Mouse (Mus musculus) liver, embryonic 14.5 days (tissue): Measurements from ENCODE around the gene Tbx2. TPM values are rescaled to one million over a fixed set of nuclear protein-coding genes. Genes with fewer than 3 reads are reported as not detected.

Experiments
- ATAC-seq: fragments of 200-750 bp; cut with Nextera tagmentation; 2 replicates; pipeline ENCODE4 v1.8.0; 2017; ENCODE audit warnings: moderate number of reproducible peaks, mild to moderate bottlenecking, moderate library complexity; ENCODE audit not compliant: insufficient read depth
- DNase-seq, 3 experiments: peaks; one replicate each; pipeline ENCODE4 v3.0.0-alpha.2; 2012 to 2013; ENCODE audit warnings: low read depth in 3 of 3, low spot score in 3 of 3
- H3K27ac ChIP-seq: fragments of 300-500 bp; sonication (generic); 2 replicates; pipeline ENCODE4 v1.5.1; 2014; ENCODE audit warnings: moderate library complexity, mild to moderate bottlenecking, control low read depth, inconsistent platforms
- H3K27me3 ChIP-seq: fragments of 300-500 bp; sonication (generic); 2 replicates; pipeline ENCODE4 v1.6.1; 2014; ENCODE audit warnings: mild to moderate bottlenecking, low read length, moderate library complexity; ENCODE audit not compliant: control insufficient read depth, insufficient read depth
- H3K36me3 ChIP-seq: fragments of 300-500 bp; sonication (generic); replicated peaks from 2 replicates; pipeline ENCODE4 v1.6.1; 2014; ENCODE audit warnings: low read depth; ENCODE audit not compliant: control insufficient read depth, insufficient read depth
- H3K4me1 ChIP-seq, 2 experiments: fragments of 200-500 bp in 1 of 2; fragments of 300-500 bp in 1 of 2; sonication (generic) in 1 of 2; replicated peaks; 2 replicates each; pipeline ENCODE4 v1.6.1; 2012 to 2014; ENCODE audit warnings: antibody characterized with exemption in 1 of 2, inconsistent platforms in 1 of 2, low read length in 1 of 2; ENCODE audit not compliant: control insufficient read depth in 2 of 2, insufficient read depth in 2 of 2
- H3K4me2 ChIP-seq: fragments of 300-500 bp; sonication (generic); 2 replicates; pipeline ENCODE4 v1.6.1; 2014; ENCODE audit warnings: low read depth, mild to moderate bottlenecking, control low read depth, moderate library complexity
- H3K4me3 ChIP-seq, 2 experiments: fragments of 200-500 bp in 1 of 2; fragments of 300-500 bp in 1 of 2; sonication (generic) in 1 of 2; 2 replicates each; pipeline ENCODE4 v1.5.1; 2012 to 2014; ENCODE audit warnings: low read depth in 2 of 2, low read length in 2 of 2, mild to moderate bottlenecking in 2 of 2, control low read depth in 1 of 2, inconsistent platforms in 1 of 2, moderate library complexity in 1 of 2; ENCODE audit not compliant: insufficient read depth in 1 of 2
- H3K9ac ChIP-seq: fragments of 300-500 bp; sonication (generic); replicated peaks from 2 replicates; pipeline ENCODE4 v1.6.1; 2014; ENCODE audit warnings: mild to moderate bottlenecking, control low read depth, moderate library complexity
- H3K9me3 ChIP-seq: fragments of 300-500 bp; sonication (generic); 2 replicates; pipeline ENCODE4 v1.6.1; 2016; ENCODE audit warnings: low read length, mixed read lengths; ENCODE audit not compliant: control insufficient read depth
- CTCF ChIP-seq: IDR thresholded peaks from 2 replicates; pipeline ENCODE4 v1.5.1; 2016; ENCODE audit warnings: antibody characterized with exemption, low read depth, control low read depth
- EP300 ChIP-seq: IDR thresholded peaks from 2 replicates; pipeline ENCODE4 v1.6.1; 2016; ENCODE audit warnings: antibody characterized with exemption, low read depth
- WGBS: fragments of 180-500 bp; shearing (Covaris S2); extraction: QIAGEN DNeasy Blood & Tissue Kit; methylation state at CpG from one replicate; pipeline ENCODE4 v1.1.7; 2014; ENCODE audit not compliant: insufficient replicate concordance; 5-methylcytosine and 5-hydroxymethylcytosine counted together
- polyA plus RNA-seq, 2 experiments: library from polyadenylated mRNA; depleted of rRNA in 1 of 2; stranded (reverse) in 1 of 2; unstranded in 1 of 2; fragments of >200 nt; fragmentation: Nextera tagmentation in 1 of 2; extraction: Ambion mirVana in 1 of 2; gene quantifications; 2 replicates each; pipeline versions ENCODE4 v1.2.1 to v1.2.3; 2012 to 2014

The Tbx2 gene
- polyA plus RNA-seq, 2 experiments: 0.15 to 0.97 TPM

- Histone ChIP-seq H3K9ac (no peak overlapping the region), H3K4me3 (no peak overlapping the region), H3K27ac (no peak overlapping the region), H3K27me3 (peaks cover 99% of the 10 kb centered on the region), H3K4me2 (no peak overlapping the region), H3K4me1 (no peaks in the 10 kb centered on the region), H3K36me3 (no peaks in the 10 kb centered on the region), H3K9me3 (no peaks in the 10 kb centered on the region)
- no peak for TF ChIP-seq CTCF
- no peak for TF ChIP-seq EP300
- no peak for DNase-seq
- 6% methylated on average over 47 of the region's 47 CpGs for WGBS
- ATAC-seq: no peak
Observed at GRCm38 (mm10) chr11:85889730-85890562, 57.6 kb downstream of the Tbx2 start.

GRCm38 (mm10) chr11:85890563-85890845 lies 58.2 kb downstream of the Tbx2 start:
- H3K9ac ChIP-seq: no peak overlapping the region
- peaks cover 99% of the 10 kb centered on the region for H3K27me3 ChIP-seq
- no peak for TF ChIP-seq CTCF
- no peak for TF ChIP-seq EP300
- H3K4me1 ChIP-seq: no peaks in the 10 kb centered on the region
- H3K27ac ChIP-seq: no peak overlapping the region
- ATAC-seq: no peak
- H3K9me3 ChIP-seq: no peaks in the 10 kb centered on the region
- H3K36me3 ChIP-seq: no peaks in the 10 kb centered on the region
- no peak overlapping the region for H3K4me3 ChIP-seq
- WGBS: 4% methylated on average over 13 of the region's 13 CpGs
- no peak overlapping the region for H3K4me2 ChIP-seq
- DNase-seq: no peak

- no peak for TF ChIP-seq EP300
- no peak for TF ChIP-seq CTCF
- ATAC-seq (no peak), DNase-seq (no peak)
- Histone ChIP-seq H3K27me3 (peaks cover 99% of the 10 kb centered on the region), H3K4me2 (no peak overlapping the region), H3K36me3 (no peaks in the 10 kb centered on the region), H3K9me3 (no peaks in the 10 kb centered on the region), H3K4me1 (no peaks in the 10 kb centered on the region), H3K9ac (no peak overlapping the region), H3K4me3 (no peak overlapping the region), H3K27ac (no peak overlapping the region)
- under 1% methylated on average over 13 of the region's 13 CpGs for WGBS
Observed at GRCm38 (mm10) chr11:85891010-85891691, 58.8 kb downstream of the Tbx2 start.

Other genes with a start within 250 kb of the Tbx2 start
- gene Gm11444, start 17.8 kb downstream of the Tbx2 start, polyA plus RNA-seq (2012; rRNA removed): not detected in 2 replicates
- gene Gm11444, start 17.8 kb downstream of the Tbx2 start, polyA plus RNA-seq (2014; fragmentation: Nextera tagmentation; extraction: Ambion mirVana): not detected in 2 replicates
- gene Tbx4, start 53.9 kb downstream of the Tbx2 start, polyA plus RNA-seq (2012; rRNA removed): 0.08 TPM in 1 of 2 replicates, not detected in the other
- gene Tbx4, start 53.9 kb downstream of the Tbx2 start, polyA plus RNA-seq (2014; fragmentation: Nextera tagmentation; extraction: Ambion mirVana): 0.04 TPM in 1 of 2 replicates, not detected in the other